Mouse (Mus musculus) regulatory T cell (primary cell): Measurements from ENCODE around the gene Dpp4.

Experiments
- in situ Hi-C: fragments of 300-600 bp; cut with MboI, MseI; formaldehyde crosslinking; loops from one replicate; pipeline ENCODE4 v1.15.1; 2025; ENCODE audit warnings: high pct_unique_total_duplicates

Gene Dpp4

DNA sequence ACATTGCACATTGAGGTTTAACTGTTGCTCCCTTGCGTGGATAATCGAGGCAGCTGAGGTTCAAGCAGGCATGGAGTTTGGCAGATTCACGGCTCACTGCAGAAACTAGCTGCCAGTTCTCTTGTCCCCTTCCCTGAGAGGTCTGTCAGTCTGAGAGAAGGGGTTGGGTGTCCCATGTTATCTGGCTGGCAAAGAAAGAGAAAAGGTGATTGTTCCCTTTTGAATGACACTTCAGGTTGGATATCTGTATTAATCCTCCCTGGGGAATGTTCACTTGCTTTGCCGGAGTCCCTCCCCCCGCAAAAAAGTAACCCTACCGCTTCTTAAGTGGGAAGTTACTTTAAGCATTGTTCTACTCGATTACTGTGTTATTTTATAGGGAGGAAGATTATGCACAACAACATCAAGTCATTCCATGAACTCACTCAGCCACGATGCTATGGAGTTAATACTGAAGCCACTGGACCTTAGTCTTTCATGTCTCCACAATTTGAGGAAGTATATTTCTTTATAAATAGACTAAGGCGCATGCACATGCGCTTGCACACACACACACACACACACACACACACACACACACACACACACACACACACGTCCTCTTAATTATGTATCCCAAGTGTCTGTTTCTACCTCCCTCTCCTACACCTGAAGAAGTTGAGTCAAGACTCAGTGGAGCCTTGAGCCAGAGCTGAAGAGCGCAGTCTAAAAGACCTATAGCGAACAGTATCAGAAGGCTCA, at the start of gene Dpp4:
Gene Dpp4 (minus strand): TSS at position 151 of the 741 bp plus-strand sequence.
- in situ Hi-C loops: no loop called here

DNA sequence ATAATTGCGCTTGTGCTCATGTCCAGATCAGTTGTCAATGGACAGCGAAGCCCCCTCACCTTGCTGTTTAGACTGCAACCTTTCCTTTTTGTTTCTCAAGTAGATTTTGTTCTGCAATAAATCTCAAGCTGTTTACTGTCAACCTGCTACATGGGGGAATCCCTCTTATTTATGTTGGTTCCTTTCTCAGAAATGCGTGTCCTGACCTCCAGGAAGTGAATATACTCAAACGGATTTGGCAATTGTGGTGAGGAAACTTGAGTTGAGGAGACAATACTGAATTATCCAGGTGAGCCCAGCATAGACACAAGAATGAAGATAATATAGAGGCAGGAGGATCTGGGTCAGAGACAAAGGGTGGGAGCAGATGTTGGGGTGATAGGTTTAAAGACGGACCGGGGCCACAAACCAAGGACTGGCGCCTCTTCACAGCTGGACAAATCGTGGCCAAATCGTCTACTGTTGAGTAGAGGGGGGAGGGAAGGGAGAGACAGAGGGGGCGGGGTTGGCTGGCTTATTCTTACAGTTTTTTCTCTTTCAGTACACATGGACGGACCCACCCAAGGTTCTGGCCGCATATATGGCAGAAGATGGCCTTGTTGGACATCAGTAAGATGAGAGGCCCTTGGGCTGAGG, 48.9 kb upstream of the Dpp4 start:
- in situ Hi-C loops: loop anchor here (25.0 kb wide), 3 partner anchors 474 to 1476 kb away; partner anchors contain the start of gene Tbr1

DNA sequence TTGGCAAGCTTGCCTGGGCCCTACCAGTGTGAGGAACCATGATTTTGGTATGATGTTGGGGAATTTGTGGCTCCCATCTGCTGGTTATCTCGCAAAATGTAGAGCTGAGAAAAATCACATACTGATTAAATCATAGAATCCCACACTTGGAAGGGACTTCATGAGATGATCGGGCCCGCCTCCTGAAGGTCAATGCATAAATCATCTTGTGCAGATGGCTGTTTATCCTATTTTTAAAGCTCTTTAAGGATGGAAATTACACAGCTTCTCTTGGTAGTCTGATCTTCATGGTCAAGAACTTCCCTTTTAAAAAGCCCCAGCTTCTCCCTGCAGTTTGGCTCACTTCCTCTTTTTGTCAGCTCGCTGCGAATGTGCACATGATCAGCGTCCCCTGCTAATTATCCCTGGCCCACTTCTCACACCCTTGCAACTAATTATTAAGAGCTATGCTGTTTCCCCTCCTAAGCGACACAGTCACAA, 48.2 kb upstream of the Dpp4 start:
- in situ Hi-C loops: loop anchor here (25.0 kb wide), 3 partner anchors 473 to 1477 kb away; partner anchors contain the start of gene Tbr1

DNA sequence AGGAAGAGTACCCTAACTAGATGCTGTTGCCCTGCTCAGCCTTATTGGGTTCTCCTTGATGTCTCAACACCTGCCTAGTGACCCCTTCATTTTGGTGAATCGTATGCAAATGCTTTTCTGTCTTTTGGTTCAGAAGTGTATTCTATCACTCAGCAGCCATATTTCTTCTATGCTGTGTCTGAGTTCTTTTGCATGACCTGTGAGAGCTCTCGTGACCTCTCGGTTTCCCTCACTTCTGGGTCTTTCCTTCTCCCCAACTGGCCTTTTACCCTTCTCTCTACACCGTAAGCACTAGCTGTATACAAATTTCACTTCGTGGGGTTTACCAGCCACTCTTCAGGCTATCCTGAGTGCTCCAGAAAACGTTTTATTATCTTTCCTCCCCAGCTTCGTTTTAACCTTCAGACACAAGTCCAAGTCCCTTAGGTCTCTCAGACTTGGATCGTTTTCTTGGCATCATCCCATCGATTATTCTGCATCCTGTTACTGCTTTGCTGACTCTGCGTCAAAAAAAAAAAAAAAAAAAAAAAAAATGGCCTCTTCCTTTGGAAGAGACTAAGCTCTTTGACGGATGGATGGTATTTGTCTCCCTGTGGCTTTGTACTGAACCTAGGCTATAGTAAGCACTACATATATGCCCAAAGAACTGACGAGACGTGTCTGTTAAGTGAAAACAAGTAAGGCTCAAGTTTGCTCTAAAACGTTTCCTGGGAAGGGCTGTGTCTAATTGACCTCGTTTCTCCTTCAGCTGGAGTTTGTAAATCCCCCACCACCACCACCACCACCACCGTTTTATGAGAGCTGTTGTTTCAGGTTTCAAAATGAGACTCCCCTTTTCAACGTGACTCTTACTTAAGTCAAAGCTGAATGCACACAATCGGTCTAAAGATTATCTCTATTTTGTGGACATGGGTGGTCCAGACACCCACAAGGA, 47.5 kb upstream of the Dpp4 start:
- in situ Hi-C loops: loop anchor here (5.0 to 25.0 kb wide), 4 partner anchors 122 to 1478 kb away; partner anchors contain the start of gene Tbr1

DNA sequence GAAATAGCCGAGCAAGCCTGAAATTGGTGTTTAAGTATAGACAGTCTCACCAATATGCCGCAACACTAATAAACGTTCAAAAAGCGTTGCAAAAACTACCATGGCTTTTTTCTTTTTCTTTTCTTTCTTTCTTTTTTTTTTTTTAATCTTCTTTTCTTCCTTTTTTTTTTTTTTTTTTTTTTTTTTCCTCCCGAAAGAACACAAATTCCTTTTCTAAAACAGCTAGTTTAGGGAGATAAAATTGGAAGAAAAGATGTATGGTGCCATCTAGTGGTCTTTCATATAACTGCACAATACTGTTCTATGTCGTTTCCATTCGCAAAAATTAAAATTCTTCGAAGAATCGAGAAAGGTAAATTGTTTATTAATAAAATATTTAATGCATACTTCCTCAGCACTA, 46.0 kb upstream of the Dpp4 start:
- in situ Hi-C loops: loop anchor here (5.0 to 25.0 kb wide), 4 partner anchors 121 to 1479 kb away; partner anchors contain the start of gene Tbr1

DNA sequence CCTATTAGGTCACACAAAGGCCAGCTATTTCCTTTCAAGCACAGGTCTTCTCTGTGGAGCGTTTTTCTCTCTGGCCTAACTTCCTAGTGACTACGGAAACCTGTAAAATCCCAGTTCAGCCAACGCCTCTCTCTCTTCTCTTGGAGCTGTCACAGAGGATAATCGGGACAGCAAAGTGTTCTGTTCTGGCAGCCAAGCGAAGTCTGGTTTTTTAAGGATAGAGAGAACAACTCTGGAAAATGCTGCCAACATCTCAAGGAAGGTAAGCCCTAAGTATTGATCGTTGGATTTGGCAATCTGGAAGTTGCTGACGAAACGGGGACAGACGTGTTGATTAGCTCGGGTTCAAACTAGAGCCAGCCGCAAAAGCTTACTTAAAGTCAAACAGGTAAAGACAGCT, 43.0 kb upstream of the Dpp4 start:
- in situ Hi-C loops: loop anchor here (5.0 to 25.0 kb wide), 4 partner anchors 118 to 1482 kb away; partner anchors contain the start of gene Tbr1

DNA sequence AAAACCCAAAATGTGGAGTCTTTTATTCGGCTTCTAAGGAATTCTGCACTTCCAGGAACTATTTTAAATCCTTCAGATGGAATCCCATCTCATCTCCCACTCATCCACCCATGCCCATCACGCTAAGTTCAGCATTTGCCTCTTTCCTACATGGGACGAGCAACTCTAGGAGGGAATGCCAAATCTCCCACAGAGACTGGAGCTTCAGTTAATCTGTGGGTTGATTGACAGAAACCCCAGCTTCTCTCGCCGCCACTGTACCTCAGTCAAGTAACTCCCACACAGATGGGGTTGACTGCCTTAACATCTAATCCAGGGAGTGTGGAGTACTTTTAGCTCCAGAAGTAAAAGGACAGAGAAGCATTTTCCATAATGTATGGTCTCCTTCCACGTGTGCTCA, 42.0 kb upstream of the Dpp4 start:
- in situ Hi-C loops: loop anchor here (25.0 kb wide), 3 partner anchors 467 to 1483 kb away; partner anchors contain the start of gene Tbr1

DNA sequence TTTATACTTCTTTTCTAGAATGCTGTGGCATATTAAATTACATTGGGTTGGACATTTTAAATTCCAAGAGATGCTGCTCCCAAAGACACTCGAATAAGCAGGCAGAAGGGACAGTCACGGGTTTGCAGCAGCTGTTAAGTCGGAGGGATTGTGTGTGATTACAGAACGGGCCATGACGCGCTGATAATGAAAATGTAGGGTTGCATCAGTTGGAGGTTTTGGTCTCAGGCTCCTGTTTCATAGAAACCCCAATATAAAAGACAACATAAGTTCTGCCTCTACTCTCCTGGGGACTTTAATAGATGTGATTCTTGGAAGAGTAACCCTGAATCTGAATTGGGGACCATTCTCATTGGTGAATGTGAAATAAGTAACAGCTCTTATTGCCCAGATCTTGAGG, 38.3 kb upstream of the Dpp4 start:
- in situ Hi-C loops: loop anchor here (25.0 kb wide), 3 partner anchors 463 to 1487 kb away; partner anchors contain the start of gene Tbr1

DNA sequence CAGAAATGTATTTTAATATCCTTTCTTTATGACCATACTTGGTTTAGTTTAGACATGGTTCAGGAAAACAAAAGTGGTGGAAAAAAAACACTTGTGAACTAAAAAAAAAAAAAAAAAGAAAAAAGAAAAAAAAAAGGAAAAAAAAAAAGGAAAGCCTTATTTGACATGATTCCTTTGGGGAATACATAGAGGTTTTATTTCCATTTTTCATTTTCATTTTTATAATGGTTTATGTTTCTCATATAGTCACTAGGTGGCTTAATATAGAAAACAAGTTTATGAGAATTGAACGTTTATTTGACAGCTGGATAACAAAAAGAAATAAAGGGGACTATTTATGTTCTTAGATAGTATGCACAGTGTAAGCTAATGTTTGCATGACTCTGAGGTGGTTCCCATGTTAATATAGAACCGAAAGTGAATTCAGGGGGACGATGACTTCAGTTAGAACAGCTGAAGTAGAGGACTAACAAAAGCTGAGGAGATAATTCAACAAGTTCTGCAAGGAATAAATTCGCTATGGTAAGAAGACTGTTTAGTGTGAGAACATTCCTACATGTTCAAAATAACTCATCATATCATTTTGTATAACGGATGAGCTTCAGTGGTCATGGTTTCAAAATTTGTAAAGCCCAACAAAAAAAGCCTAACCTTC, 37.8 kb upstream of the Dpp4 start:
- in situ Hi-C loops: loop anchor here (25.0 kb wide), 3 partner anchors 463 to 1487 kb away; partner anchors contain the start of gene Tbr1

DNA sequence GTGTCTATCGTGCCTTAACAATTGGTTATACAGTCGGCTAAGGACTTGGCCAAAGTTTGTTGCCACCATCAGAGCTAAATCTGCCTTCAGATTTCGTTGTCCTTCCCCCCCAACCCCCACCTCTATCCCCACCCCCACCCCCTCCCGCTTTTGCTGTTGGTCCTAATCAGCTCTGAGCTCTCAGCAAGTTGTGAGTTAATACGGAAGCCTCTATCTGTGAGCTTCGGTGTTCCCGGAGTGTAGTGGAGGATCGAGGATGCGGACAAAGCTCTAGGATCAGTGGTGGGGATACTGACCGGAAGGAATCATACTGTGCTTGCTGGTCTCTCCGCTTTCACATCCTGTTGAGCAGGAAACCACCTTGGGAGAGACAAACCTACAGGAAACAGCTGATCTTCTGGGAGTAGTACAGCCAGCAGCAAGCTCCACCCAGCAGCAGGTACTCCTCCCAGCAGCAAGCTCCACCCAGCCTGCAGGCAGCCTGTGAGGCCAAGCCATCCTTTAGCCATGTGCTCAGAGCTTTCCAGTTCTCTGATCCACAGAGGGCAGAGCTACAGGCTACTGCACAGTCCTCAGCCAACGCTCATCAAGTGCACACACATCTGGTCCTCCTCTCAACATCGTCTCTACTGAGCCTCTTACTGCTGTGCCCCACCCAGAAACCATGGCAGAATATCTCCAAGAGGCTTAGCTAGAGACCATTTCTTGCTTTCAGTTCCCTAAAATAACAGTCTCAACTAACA, 28.9 kb upstream of the Dpp4 start:
- in situ Hi-C loops: no loop called here

DNA sequence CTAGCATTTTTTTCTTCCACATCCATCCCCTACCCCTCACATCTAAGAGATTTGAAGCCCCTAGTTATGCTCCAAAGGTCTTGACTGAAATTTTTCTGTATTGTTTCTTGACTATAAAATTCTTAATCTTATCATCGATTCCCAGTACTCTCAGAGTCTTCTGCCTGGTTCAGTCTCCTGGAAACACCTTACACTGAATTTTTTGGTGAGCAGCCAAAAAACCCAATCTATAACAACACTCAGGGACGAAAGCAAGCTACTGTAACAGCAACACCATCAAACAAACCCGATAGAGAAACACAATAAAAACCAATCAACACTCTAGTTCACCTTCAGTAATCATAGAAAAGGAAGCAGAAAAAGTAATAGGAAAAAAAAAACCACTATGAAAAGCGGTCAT, 28.1 kb upstream of the Dpp4 start:
- in situ Hi-C loops: no loop called here

DNA sequence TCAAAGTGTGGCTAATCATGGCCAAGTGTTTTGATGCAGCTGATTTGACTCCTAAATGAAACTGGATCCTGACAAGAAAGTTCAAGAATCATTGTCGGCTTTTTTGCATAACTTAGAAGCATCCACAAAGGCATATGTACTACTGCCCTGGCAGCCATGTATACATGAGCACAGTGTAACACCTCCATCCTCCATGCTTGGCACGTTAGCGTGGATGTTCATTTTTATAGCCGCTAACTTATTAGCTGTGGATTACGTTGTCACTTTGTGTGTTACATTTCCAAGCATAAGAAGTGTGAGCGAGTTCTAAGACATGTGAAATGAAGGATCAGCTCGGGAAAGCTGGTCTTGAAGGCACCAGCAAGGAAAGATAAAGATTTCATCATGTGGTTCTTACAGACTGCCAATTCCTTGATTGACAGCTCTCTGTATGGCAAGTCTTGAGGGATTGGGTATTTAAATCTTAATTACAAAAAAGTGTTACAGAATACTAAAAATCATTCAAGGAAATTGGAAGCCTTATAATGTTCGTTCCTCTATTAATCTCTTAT, 19.3 kb upstream of the Dpp4 start:
- in situ Hi-C loops: no loop called here

DNA sequence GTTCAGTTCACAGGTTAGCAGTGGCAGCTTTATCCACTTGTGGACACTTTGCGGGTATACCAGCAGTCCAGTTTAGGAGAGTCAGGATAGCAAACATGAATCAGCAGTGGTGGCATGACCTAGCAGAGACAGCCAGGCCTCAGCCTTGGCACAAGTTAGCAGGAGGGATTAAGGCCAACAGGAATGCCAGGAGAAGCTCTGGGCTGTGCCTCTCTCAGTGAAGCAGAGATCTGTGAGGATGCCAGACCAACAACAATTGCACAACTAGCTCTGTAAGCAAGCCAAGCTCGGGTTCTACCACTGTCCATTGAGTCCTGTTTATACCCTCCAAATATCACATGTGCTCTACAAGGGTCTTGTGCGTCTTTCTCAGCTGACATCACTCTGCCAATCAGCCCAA, 13.9 kb upstream of the Dpp4 start:
- in situ Hi-C loops: no loop called here

DNA sequence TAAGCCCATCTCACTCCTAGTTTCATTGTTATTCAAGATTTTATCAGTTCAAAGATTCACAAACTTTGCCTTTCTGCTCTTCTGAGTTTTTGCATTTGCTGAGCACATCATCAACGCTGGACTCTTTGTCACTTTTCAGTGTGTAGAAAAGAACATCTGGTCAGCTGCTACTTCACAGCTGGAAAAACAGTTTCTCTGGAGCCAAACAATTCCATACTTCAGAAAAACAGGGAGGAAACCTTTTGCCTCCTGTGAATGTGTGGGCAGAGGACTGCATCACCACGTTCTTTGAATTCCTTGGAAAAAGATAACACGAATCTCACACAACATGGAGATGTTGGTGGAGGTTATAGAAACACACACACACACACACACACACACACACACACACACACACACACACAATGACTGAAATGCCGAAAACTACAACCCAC, 11.3 kb upstream of the Dpp4 start:
- in situ Hi-C loops: no loop called here

DNA sequence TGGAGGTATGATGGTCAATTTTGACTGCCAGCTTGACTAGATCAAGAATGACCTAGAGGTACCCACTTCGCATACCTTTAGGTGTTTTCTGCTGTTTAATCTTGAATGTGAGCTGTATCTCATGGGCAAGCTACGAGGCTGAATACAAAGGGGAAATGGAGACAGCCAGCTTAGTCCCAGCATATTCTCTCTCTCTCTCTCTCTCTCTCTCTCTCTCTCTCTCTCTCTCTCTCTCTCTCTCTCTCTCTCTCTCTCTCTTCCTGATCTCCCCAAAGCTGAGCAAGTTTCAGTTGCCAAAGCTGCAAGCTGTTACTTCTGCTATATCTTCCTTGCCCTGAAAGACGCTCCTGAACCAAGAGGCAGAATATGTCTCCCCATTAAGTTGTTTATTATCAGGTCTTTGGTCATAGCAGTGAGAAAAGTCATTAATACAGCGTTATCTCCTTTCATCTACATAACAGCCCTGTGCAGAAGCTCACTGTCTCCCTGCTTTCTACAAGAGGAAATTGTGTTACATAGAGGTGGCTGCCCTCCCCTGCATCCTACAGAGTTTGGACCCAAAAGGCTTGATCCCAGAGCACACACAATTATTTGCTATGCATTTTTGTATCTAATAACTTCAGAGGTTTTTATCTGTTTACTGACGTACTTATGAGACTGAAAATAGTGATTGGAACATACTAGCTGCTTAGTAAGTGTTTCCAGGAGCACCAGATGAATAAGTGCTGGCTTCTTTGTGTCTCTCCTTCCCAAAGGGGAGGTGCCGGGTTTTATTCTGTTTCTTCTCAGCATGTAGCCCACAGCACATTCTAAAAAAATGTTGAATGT, 10.7 kb upstream of the Dpp4 start:
- in situ Hi-C loops: no loop called here

DNA sequence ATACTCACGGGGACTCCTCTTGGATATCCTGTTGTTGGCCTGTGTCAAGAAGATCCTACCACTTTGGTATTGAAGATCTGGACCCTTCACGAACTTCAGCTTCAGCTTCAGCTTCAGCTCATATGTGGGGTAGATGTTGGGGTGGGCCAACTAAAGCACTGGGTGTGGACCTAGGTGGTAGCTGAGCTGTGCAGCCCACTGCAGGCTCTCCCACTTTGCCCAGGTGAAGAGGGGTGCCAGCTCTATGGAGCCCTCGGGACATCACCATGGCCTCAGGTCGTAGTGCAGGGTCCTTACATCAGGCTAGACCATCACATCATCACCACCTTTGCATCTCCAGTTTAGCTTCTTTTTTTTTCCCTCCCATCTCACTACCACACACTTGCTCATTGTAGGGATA, 9.2 kb upstream of the Dpp4 start:
- in situ Hi-C loops: no loop called here

DNA sequence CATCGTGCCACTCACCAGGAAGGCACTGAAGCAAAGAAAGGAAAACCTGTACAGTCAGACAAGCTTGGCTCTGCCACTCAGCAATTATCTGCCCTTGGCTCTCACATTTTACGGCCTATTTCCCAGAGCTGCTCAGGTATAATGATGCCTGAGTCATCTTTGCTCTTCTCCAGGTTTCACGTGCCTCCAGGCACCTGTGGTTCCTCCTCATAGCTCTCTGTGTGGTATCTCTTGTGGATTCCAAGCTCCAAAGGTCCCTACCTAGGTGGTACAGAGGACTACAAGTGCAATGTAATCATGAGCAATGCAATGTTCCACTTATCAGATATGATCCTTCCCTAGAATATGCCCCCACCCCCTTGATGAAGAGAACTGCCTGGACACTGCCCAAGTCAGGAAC, 8.0 kb upstream of the Dpp4 start:
- in situ Hi-C loops: no loop called here

DNA sequence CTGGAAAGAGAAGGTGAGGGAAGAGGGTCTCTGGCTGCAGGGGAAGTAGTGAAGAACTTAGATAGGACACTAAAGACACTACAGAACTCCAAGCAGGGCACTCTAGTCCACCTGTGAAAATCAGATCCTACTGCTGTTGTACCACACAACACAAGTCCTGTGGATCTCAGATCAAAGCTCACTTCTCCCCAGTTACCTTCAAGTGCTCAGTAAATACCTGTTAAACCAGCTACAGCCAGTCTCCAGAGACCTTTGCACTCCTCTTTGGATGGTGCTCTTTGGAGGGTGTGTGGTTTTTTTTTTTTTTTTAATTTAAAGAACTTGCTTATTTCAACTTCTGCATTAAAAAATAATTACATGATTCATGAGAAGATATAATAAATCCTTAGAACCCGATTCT, 5.2 kb upstream of the Dpp4 start:
- in situ Hi-C loops: no loop called here
